Mouse (Mus musculus) midbrain, embryonic 13.5 days (tissue): ENCODE measurements at regions not wholly inside any gene's neighbourhood (a gene's known extent, or its start where the extent isn't known, plus 50 kb on each side); places are given as distances from the start of the nearest gene placed in this dataset.

ENCODE experiments used
- ATAC-seq: fragments of 200-750 bp; cut with Nextera tagmentation; 2 replicates; pipeline ENCODE4 v1.8.0; 2017; ENCODE audit warnings: mild to moderate bottlenecking, moderate TSS enrichment, moderate library complexity
- H3K27ac ChIP-seq: fragments of 300-500 bp; sonication (generic); 2 replicates; pipeline ENCODE4 v1.5.1; 2015; ENCODE audit warnings: inconsistent platforms, mild to moderate bottlenecking, moderate library complexity
- H3K27me3 ChIP-seq: fragments of 300-500 bp; sonication (generic); 2 replicates; pipeline ENCODE4 v1.6.1; 2015; ENCODE audit warnings: mild to moderate bottlenecking, inconsistent platforms
- H3K36me3 ChIP-seq: fragments of 300-500 bp; sonication (generic); 2 replicates; pipeline ENCODE4 v1.6.1; 2015; ENCODE audit warnings: mild to moderate bottlenecking, inconsistent platforms
- H3K4me1 ChIP-seq: fragments of 300-500 bp; sonication (generic); replicated peaks from 2 replicates; pipeline ENCODE4 v1.6.1; 2015; ENCODE audit warnings: inconsistent platforms
- H3K4me2 ChIP-seq: fragments of 300-500 bp; sonication (generic); replicated peaks from 2 replicates; pipeline ENCODE4 v1.6.1; 2015; ENCODE audit warnings: moderate library complexity, mild to moderate bottlenecking, inconsistent platforms
- H3K4me3 ChIP-seq: fragments of 300-500 bp; sonication (generic); replicated peaks from 2 replicates; pipeline ENCODE4 v1.5.1; 2015; ENCODE audit warnings: mild to moderate bottlenecking, inconsistent platforms
- H3K9ac ChIP-seq: fragments of 300-500 bp; sonication (generic); replicated peaks from 2 replicates; pipeline ENCODE4 v1.6.1; 2015; ENCODE audit warnings: mild to moderate bottlenecking, inconsistent platforms
- H3K9me3 ChIP-seq: fragments of 300-500 bp; sonication (generic); 2 replicates; pipeline ENCODE4 v1.6.1; 2016; ENCODE audit warnings: mild to moderate bottlenecking, inconsistent platforms
- WGBS: fragments of 180-500 bp; shearing (Covaris S2); methylation state at CpG from one replicate; pipeline ENCODE4 v1.1.7; 2015; 5-methylcytosine and 5-hydroxymethylcytosine counted together

DNA sequence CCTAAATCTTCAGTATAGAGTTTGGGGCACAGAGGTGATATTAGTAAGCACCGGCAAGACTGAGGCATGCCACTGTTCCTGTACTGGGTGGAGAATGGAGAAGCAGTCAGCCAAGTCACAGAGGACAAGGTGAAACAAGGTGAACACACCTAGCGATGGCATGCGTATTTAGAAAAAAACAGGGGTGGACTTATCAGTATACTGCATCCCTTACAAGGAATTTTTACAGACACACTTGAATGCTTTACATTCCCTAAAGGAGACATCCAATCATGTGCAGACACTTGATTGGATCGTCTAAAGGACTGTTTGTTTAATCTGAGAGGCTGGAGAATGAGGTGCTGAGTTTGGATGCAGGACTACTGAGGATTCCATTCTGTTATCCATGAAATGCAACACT lies 1893.4 kb upstream of the Lrrc6 start:
- Histone ChIP-seq H3K27ac (no peak overlapping the region), H3K36me3 (no peaks in the 10 kb centered on the region), H3K27me3 (no peaks in the 10 kb centered on the region), H3K4me3 (no peak overlapping the region), H3K9ac (no peak overlapping the region), H3K9me3 (no peaks in the 10 kb centered on the region), H3K4me2 (no peak overlapping the region), H3K4me1 (no peaks in the 10 kb centered on the region)
- no peak for ATAC-seq
- WGBS, result 92% methylated on average over 4 of the region's 4 CpGs

- 53% methylated on average over 1 of the region's 1 CpGs for WGBS
- no peaks in the 10 kb centered on the region for H3K27me3 ChIP-seq
- no peak overlapping the region for H3K4me3 ChIP-seq
- no peaks in the 10 kb centered on the region for H3K36me3 ChIP-seq
- no peak overlapping the region for H3K27ac ChIP-seq
- H3K9ac ChIP-seq, result no peak overlapping the region
- H3K9me3 ChIP-seq, result no peaks in the 10 kb centered on the region
- H3K4me1 ChIP-seq, result no peaks in the 10 kb centered on the region
- ATAC-seq, result no peak
- H3K4me2 ChIP-seq, result no peak overlapping the region
Measured at GRCm38 (mm10) chr15:68391737-68392136, 1891.0 kb upstream of the Lrrc6 start.

DNA sequence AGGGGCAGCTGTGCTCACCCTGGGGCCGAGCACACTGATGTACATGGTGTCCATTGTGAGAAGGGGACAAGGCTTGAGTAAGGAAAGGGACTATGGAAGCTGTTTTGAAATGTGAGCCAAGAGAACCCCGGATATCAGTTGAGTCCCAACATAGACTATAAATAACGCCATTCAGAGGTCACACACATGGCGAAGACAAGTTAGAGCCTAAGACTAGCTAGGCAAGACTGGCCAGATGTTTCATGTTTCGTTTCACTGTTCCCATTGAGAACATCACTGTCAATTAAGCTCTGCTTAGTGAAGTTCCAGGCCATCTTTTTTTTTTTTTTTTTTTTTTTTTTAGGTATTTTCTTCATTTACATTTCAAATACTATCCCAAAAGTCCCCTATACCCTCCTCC lies 1889.1 kb upstream of the Lrrc6 start:
- Histone ChIP-seq H3K27ac (no peak overlapping the region), H3K4me2 (no peak overlapping the region), H3K36me3 (no peaks in the 10 kb centered on the region), H3K4me1 (peaks cover 5% of the 10 kb centered on the region; the same call in 1 of the 2 replicates), H3K9ac (no peak overlapping the region), H3K27me3 (no peaks in the 10 kb centered on the region), H3K9me3 (no peaks in the 10 kb centered on the region), H3K4me3 (no peak overlapping the region)
- ATAC-seq, result no peak
- WGBS, result 91% methylated on average over 5 of the region's 5 CpGs

GRCm38 (mm10) chr15:68387349-68388065 lies 1886.8 kb upstream of the Lrrc6 start:
- no peaks in the 10 kb centered on the region for H3K9me3 ChIP-seq
- H3K27ac ChIP-seq, result no peak overlapping the region
- no peak overlapping the region for H3K4me2 ChIP-seq
- WGBS, result 89% methylated on average over 4 of the region's 4 CpGs
- H3K9ac ChIP-seq, result no peak overlapping the region
- no peak for ATAC-seq
- no peaks in the 10 kb centered on the region; the same call in 1 of the 2 replicates for H3K27me3 ChIP-seq
- no peaks in the 10 kb centered on the region for H3K36me3 ChIP-seq
- peaks cover 5% of the 10 kb centered on the region; the same call in 1 of the 2 replicates for H3K4me1 ChIP-seq
- no peak overlapping the region for H3K4me3 ChIP-seq

- H3K4me2 ChIP-seq, result no peak overlapping the region
- H3K36me3 ChIP-seq, result no peaks in the 10 kb centered on the region
- peak; percentile 53; the same call in 1 of the 2 replicates for ATAC-seq
- no peak overlapping the region for H3K27ac ChIP-seq
- WGBS, result 44% methylated on average over 10 of the region's 10 CpGs
- no peak overlapping the region for H3K4me3 ChIP-seq
- H3K9me3 ChIP-seq, result no peaks in the 10 kb centered on the region
- H3K9ac ChIP-seq, result no peak overlapping the region
- peaks cover 5% of the 10 kb centered on the region; the same call in 1 of the 2 replicates for H3K4me1 ChIP-seq
- H3K27me3 ChIP-seq, result no peaks in the 10 kb centered on the region; the same call in 1 of the 2 replicates
Measured at GRCm38 (mm10) chr15:68384571-68385335, 1884.0 kb upstream of the Lrrc6 start.

- Histone ChIP-seq H3K36me3 (no peaks in the 10 kb centered on the region), H3K9me3 (no peaks in the 10 kb centered on the region), H3K27ac (no peak overlapping the region), H3K4me1 (no peaks in the 10 kb centered on the region), H3K4me2 (no peak overlapping the region), H3K27me3 (no peaks in the 10 kb centered on the region), H3K9ac (no peak overlapping the region), H3K4me3 (no peak overlapping the region)
- no peak for ATAC-seq
- WGBS, result 54% methylated on average over 1 of the region's 1 CpGs
Measured at GRCm38 (mm10) chr15:68375166-68375565, 1874.5 kb upstream of the Lrrc6 start.

DNA sequence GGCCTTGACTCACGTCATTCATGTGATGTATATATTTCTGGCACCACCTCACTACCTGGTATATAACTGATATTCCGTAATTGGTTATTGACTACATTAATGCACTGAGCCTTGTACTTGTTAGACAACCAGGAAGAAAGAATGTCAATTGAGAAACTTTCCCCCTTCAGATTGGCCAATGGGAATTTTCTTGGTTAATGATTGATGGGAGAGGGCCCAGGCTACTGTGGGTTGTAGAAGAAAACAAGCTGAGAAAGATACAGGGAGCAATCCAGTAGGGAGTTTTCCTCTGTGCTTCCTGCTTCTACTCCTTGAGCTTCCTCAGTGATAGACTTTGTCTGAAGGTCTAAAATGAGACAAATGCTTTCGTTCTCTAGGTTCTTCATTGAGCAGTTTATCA lies 1866.1 kb upstream of the Lrrc6 start:
- Histone ChIP-seq H3K4me2 (no peak overlapping the region), H3K27ac (no peak overlapping the region), H3K9me3 (no peaks in the 10 kb centered on the region), H3K4me1 (peaks cover 2% of the 10 kb centered on the region), H3K36me3 (no peaks in the 10 kb centered on the region), H3K9ac (no peak overlapping the region), H3K4me3 (no peak overlapping the region), H3K27me3 (no peaks in the 10 kb centered on the region)
- no peak for ATAC-seq
- WGBS, result 78% methylated on average over 3 of the region's 3 CpGs

GRCm38 (mm10) chr15:68363058-68363735 lies 1862.5 kb upstream of the Lrrc6 start:
- Histone ChIP-seq H3K4me2 (peak overlapping the region; percentile 87), H3K27ac (peak overlapping the region; percentile 94), H3K9ac (peak overlapping the region; percentile 86), H3K9me3 (no peaks in the 10 kb centered on the region), H3K4me3 (peak overlapping the region; percentile 76), H3K27me3 (no peaks in the 10 kb centered on the region), H3K4me1 (peaks cover 16% of the 10 kb centered on the region), H3K36me3 (no peaks in the 10 kb centered on the region)
- ATAC-seq, result peak; percentile 98
- WGBS, result under 1% methylated on average over 53 of the region's 72 CpGs

DNA sequence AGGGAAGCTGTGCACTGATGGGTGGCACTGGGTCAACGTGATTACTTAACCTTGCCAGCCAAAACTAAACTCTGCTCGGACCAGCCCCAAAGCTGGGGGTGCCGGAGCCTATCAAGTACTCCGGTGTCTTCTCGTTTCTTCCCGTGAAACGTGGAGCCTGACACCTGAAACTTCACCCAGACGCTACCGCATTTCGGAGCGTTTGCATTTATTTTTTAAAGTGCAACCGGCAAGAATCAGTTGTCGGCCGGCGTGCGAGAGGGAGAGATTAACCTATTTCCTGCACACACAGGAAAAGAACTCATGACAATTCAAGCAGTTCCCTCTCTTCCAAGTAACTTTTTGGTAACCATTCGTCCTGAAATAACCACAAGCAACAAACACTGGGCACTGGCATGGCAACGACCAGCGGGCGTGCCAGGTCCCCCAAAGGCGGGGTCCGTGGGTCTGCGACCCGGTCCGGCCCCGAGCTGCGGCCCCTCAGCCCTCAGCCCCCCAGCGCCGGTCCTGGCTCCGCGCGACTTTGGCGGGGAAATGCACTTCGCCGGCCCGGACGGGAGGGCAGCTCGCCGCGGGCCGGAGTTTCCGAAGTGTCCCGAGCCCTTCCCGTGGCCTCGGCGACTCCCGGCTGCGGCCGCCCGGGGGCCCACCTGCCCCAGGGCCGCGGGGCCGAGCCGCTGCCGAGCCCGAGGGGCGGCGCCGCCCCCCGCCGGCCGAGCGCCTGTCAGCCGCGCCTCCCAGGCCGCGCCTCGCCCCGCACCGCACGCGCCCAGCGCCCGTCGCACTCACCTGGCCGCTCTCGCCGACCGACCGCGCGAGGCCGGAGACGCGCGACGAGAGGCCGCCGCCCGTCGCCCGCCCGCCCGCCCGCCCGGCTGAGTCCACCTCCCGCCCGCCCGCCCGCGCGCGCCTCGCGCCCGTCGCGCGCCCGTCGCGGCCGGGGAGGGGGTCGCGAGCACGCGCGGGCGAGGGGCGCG lies 1861.7 kb upstream of the Lrrc6 start:
- peaks cover 16% of the 10 kb centered on the region for H3K4me1 ChIP-seq
- no peaks in the 10 kb centered on the region for H3K9me3 ChIP-seq
- ATAC-seq, result peak; percentile 57
- H3K27me3 ChIP-seq, result no peaks in the 10 kb centered on the region
- H3K36me3 ChIP-seq, result no peaks in the 10 kb centered on the region
- under 1% methylated on average over 74 of the region's 121 CpGs for WGBS
- H3K9ac ChIP-seq, result peak overlapping the region; percentile 86
- H3K4me3 ChIP-seq, result peak overlapping the region; percentile 76
- peak overlapping the region; percentile 87 for H3K4me2 ChIP-seq
- H3K27ac ChIP-seq, result peak overlapping the region; percentile 94

GRCm38 (mm10) chr15:68360956-68361908 lies 1860.5 kb upstream of the Lrrc6 start:
- no peaks in the 10 kb centered on the region for H3K36me3 ChIP-seq
- no peaks in the 10 kb centered on the region for H3K9me3 ChIP-seq
- H3K4me2 ChIP-seq, result peak overlapping the region; percentile 87
- no peak for ATAC-seq
- H3K9ac ChIP-seq, result peak overlapping the region; percentile 86
- peak overlapping the region; percentile 76 for H3K4me3 ChIP-seq
- H3K4me1 ChIP-seq, result peaks cover 16% of the 10 kb centered on the region
- no peaks in the 10 kb centered on the region for H3K27me3 ChIP-seq
- WGBS, result 45% methylated on average over 6 of the region's 6 CpGs
- H3K27ac ChIP-seq, result no peak overlapping the region
